8 mouse cellular contexts compared by ENCODE assay signal in genomic region chr10:121477433-121477832, GRCm38 (mm10). TPM values are rescaled to one million over a fixed set of nuclear protein-coding genes. Genes with fewer than 3 reads are reported as not detected.
DNase-seq lines count a peak whose midpoint lies in the region; ATAC-seq lines count a peak whose summit lies in the region.

No protein-coding gene starts in this region.

- H3K9me3 ChIP-seq in lung, embryonic 16.5 days (ENCODE audit: control insufficient read depth, low read length) = no peaks in the 10 kb centered on the region
- no peaks in the 10 kb centered on the region for H3K9me3 ChIP-seq in embryonic facial prominence, embryonic 13.5 days
- H3K9me3 ChIP-seq in limb, embryonic 13.5 days = no peaks in the 10 kb centered on the region
- no peaks in the 10 kb centered on the region for H3K9me3 ChIP-seq in stomach, embryonic 14.5 days (ENCODE audit: control insufficient read depth, low read depth, low read length)

- DNase-seq in lung, adult 18-20 months = no peak
- DNase-seq in testis, postnatal 14 days (ENCODE audit: low spot score) = no peak
- DNase-seq in layer of hippocampus, postnatal 36 days = no peak
- no peak for DNase-seq in urinary bladder, postnatal 14 days (ENCODE audit: low spot score)

- ATAC-seq in lung, embryonic 16.5 days (ENCODE audit: low read depth) = no peak
- no peak for ATAC-seq in embryonic facial prominence, embryonic 13.5 days (ENCODE audit: insufficient number of reproducible peaks, insufficient read depth, low FRiP score, low TSS enrichment, low read depth)
- ATAC-seq in limb, embryonic 13.5 days (ENCODE audit: low FRiP score, low read depth) = no peak
- ATAC-seq in stomach, embryonic 14.5 days (ENCODE audit: insufficient number of reproducible peaks, insufficient read depth, low FRiP score, low read depth) = no peak

- peak overlapping the region; percentile 55 for H3K4me2 ChIP-seq in lung, embryonic 16.5 days (ENCODE audit: low read depth, low read length)
- peak overlapping the region; percentile 75 for H3K4me2 ChIP-seq in embryonic facial prominence, embryonic 13.5 days
- H3K4me2 ChIP-seq in limb, embryonic 13.5 days (replicated peaks) = peak overlapping the region; percentile 86
- H3K4me2 ChIP-seq in stomach, embryonic 14.5 days (replicated peaks; ENCODE audit: low read depth, low read length) = no peak overlapping the region

- H3K9ac ChIP-seq in lung, embryonic 16.5 days (ENCODE audit: low read length) = peak overlapping the region; percentile 45
- peak overlapping the region; percentile 38; the same call in 1 of the 2 replicates for H3K9ac ChIP-seq in embryonic facial prominence, embryonic 13.5 days
- no peak overlapping the region for H3K9ac ChIP-seq in limb, embryonic 13.5 days
- no peak overlapping the region for H3K9ac ChIP-seq in stomach, embryonic 14.5 days (replicated peaks; ENCODE audit: low read depth, low read length)

- H3K4me3 ChIP-seq in lung, embryonic 16.5 days (ENCODE audit: low read length) = no peak overlapping the region
- no peak overlapping the region for H3K4me3 ChIP-seq in embryonic facial prominence, embryonic 13.5 days
- H3K4me3 ChIP-seq in limb, embryonic 13.5 days = peak overlapping the region; percentile 83; the same call in 1 of the 2 replicates
- no peak overlapping the region for H3K4me3 ChIP-seq in stomach, embryonic 14.5 days (ENCODE audit: low read depth, low read length)

- 16% methylated on average over 10 of the region's 10 CpGs for WGBS in lung, embryonic 16.5 days
- WGBS in embryonic facial prominence, embryonic 13.5 days = 11% methylated on average over 10 of the region's 10 CpGs
- WGBS in limb, embryonic 13.5 days = 16% methylated on average over 10 of the region's 10 CpGs
- 27% methylated on average over 10 of the region's 10 CpGs for WGBS in stomach, embryonic 14.5 days

- H3K4me1 ChIP-seq in lung, embryonic 16.5 days (replicated peaks; ENCODE audit: control insufficient read depth, insufficient read depth, low read length) = peaks cover 27% of the 10 kb centered on the region
- peaks cover 29% of the 10 kb centered on the region for H3K4me1 ChIP-seq in embryonic facial prominence, embryonic 13.5 days
- H3K4me1 ChIP-seq in limb, embryonic 13.5 days = peaks cover 32% of the 10 kb centered on the region
- H3K4me1 ChIP-seq in stomach, embryonic 14.5 days (ENCODE audit: control insufficient read depth, insufficient read depth, low read length) = peaks cover 22% of the 10 kb centered on the region

- H3K36me3 ChIP-seq in lung, embryonic 16.5 days (ENCODE audit: control insufficient read depth, insufficient read depth, low read length) = no peaks in the 10 kb centered on the region
- H3K36me3 ChIP-seq in embryonic facial prominence, embryonic 13.5 days = no peaks in the 10 kb centered on the region
- H3K36me3 ChIP-seq in limb, embryonic 13.5 days = no peaks in the 10 kb centered on the region
- no peaks in the 10 kb centered on the region for H3K36me3 ChIP-seq in stomach, embryonic 14.5 days (ENCODE audit: control insufficient read depth, insufficient read depth, low read length)

- no peaks in the 10 kb centered on the region for H3K27me3 ChIP-seq in lung, embryonic 16.5 days (ENCODE audit: control insufficient read depth, insufficient read depth, low read depth, low read length)
- no peaks in the 10 kb centered on the region for H3K27me3 ChIP-seq in embryonic facial prominence, embryonic 13.5 days
- H3K27me3 ChIP-seq in limb, embryonic 13.5 days = no peaks in the 10 kb centered on the region
- H3K27me3 ChIP-seq in stomach, embryonic 14.5 days (ENCODE audit: control insufficient read depth, insufficient read depth, low read length) = no peaks in the 10 kb centered on the region

- peak overlapping the region; percentile 90 for H3K27ac ChIP-seq in lung, embryonic 16.5 days (ENCODE audit: low read length)
- H3K27ac ChIP-seq in embryonic facial prominence, embryonic 13.5 days = peak overlapping the region; percentile 85
- H3K27ac ChIP-seq in limb, embryonic 13.5 days = peak overlapping the region; percentile 11; the same call in 1 of the 2 replicates
- H3K27ac ChIP-seq in stomach, embryonic 14.5 days (ENCODE audit: low read length) = peak overlapping the region; percentile 74; the same call in 1 of the 2 replicates

RNA-seq across cellular contexts. Expression of gene Rassf3, which starts 1.3 kb away (rescaled TPM):
- 19.7 and 20.7 TPM in 2 replicates for polyA plus RNA-seq in lung, embryonic 16.5 days (2015; fragmentation: Nextera tagmentation; extraction: Ambion mirVana)
- 17.7 and 20.8 TPM in 2 replicates for polyA plus RNA-seq in embryonic facial prominence, embryonic 13.5 days (2015; fragmentation: Nextera tagmentation; extraction: Ambion mirVana)
- 17.8 and 18.1 TPM in 2 replicates for polyA plus RNA-seq in limb, embryonic 13.5 days (2015; fragmentation: Nextera tagmentation; extraction: Ambion mirVana)
- polyA plus RNA-seq in stomach, embryonic 14.5 days (2014; fragmentation: Nextera tagmentation; extraction: Ambion mirVana) = 19.4 and 20.7 TPM in 2 replicates
- 1 to 10 TPM; 8.2 to 8.9 TPM for total RNA-seq in layer of hippocampus, postnatal 36 days (2021)

Comparison
In these comparisons a context has a peak if more than half of its experiments do, and no peak if none do; other contexts are left out.
1. H3K27ac ChIP-seq: peak in every context shown above with its lines; median percentile 90 in lung, embryonic 16.5 days; 85 in embryonic facial prominence, embryonic 13.5 days; 74 in stomach, embryonic 14.5 days; 11 in limb, embryonic 13.5 days.
2. H3K9ac ChIP-seq: peak in lung, embryonic 16.5 days (single experiment) and embryonic facial prominence, embryonic 13.5 days (single experiment); none in limb, embryonic 13.5 days (single experiment) and stomach, embryonic 14.5 days (single experiment).